Mouse (Mus musculus): ENCODE data around the gene Gse1.

DNA sequence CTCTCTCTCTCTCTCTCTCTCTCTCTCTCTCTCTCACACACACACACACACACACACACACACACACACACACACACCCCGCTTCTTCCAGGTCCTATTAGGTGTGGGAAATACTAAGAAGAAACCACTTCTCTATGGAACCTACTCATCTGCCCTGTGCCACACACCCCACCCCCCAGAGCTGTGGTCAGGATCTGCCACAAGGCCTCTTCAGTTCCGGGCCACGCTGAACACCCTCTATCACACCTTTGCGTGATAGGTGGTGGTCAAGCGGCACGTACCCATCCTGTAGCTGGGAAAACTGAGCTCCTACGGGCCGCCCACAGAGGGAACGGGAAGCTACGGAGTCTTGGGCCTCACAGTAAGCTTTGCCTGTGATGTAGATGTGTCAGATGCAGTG is 238.0 kb downstream of the Gse1 start:
- TF ChIP-seq CTCF (conservative IDR thresholded peaks at IDR 0.05; ENCODE audit: low read length) (no peak), POU5F1 (IDR thresholded peaks at IDR 0.05; ENCODE audit: borderline replicate concordance, low read length) (no peak), NANOG (IDR thresholded peaks at IDR 0.05; ENCODE audit: borderline replicate concordance, low read length) (no peak)

Measured in E14TG2a.4 (cell line).